Mouse (Mus musculus) lung, embryonic 14.5 days (tissue): ENCODE results near the gene Tmem44. TPM values are rescaled to one million over a fixed set of nuclear protein-coding genes. Genes with fewer than 3 reads are reported as not detected.

ENCODE experiments used
- ATAC-seq: fragments of 200-750 bp; cut with Nextera tagmentation; 2 replicates; pipeline ENCODE4 v1.8.0; 2017; ENCODE audit warnings: mild to moderate bottlenecking, moderate TSS enrichment, moderate library complexity; ENCODE audit not compliant: insufficient read depth
- DNase-seq: peaks from one replicate; pipeline ENCODE4 v3.0.0-alpha.2; 2015
- H3K27ac ChIP-seq: fragments of 300-500 bp; sonication (generic); 2 replicates; pipeline ENCODE4 v1.5.1; 2014; ENCODE audit warnings: low read depth, mild to moderate bottlenecking, moderate library complexity
- H3K27me3 ChIP-seq: fragments of 300-500 bp; sonication (generic); 2 replicates; pipeline ENCODE4 v1.6.1; 2014; ENCODE audit warnings: low read length, control low read depth; ENCODE audit not compliant: insufficient read depth
- H3K36me3 ChIP-seq: fragments of 300-500 bp; sonication (generic); 2 replicates; pipeline ENCODE4 v1.6.1; 2014; ENCODE audit warnings: control low read depth; ENCODE audit not compliant: insufficient read depth
- H3K4me1 ChIP-seq: fragments of 300-500 bp; sonication (generic); 2 replicates; pipeline ENCODE4 v1.6.1; 2014; ENCODE audit warnings: antibody characterized with exemption, control low read depth; ENCODE audit not compliant: insufficient read depth
- H3K4me2 ChIP-seq: fragments of 300-500 bp; sonication (generic); 2 replicates; pipeline ENCODE4 v1.6.1; 2014; ENCODE audit warnings: mild to moderate bottlenecking
- H3K4me3 ChIP-seq: fragments of 300-500 bp; sonication (generic); 2 replicates; pipeline ENCODE4 v1.5.1; 2014; ENCODE audit warnings: low read depth, low read length
- H3K9ac ChIP-seq: fragments of 300-500 bp; sonication (generic); 2 replicates; pipeline ENCODE4 v1.6.1; 2014
- H3K9me3 ChIP-seq: fragments of 300-500 bp; sonication (generic); 2 replicates; pipeline ENCODE4 v1.6.1; 2016; ENCODE audit warnings: low read depth, low read length, control low read depth
- CTCF ChIP-seq: IDR thresholded peaks from 2 replicates; pipeline ENCODE4 v1.5.1; 2016; ENCODE audit warnings: antibody characterized with exemption, low read depth
- WGBS: fragments of 180-500 bp; shearing (Covaris S2); extraction: QIAGEN DNeasy Blood & Tissue Kit; methylation state at CpG from one replicate; pipeline ENCODE4 v1.1.7; 2014; 5-methylcytosine and 5-hydroxymethylcytosine counted together
- polyA plus RNA-seq: library from polyadenylated mRNA; unstranded; fragments of >200 nt; fragmentation: Nextera tagmentation; extraction: Ambion mirVana; gene quantifications from 2 replicates; pipeline ENCODE4 v1.2.1, GENCODE M21; 2014

Tmem44 gene
- polyA plus RNA-seq, 1 experiment from 2014 or later, result 27.1 TPM

DNA sequence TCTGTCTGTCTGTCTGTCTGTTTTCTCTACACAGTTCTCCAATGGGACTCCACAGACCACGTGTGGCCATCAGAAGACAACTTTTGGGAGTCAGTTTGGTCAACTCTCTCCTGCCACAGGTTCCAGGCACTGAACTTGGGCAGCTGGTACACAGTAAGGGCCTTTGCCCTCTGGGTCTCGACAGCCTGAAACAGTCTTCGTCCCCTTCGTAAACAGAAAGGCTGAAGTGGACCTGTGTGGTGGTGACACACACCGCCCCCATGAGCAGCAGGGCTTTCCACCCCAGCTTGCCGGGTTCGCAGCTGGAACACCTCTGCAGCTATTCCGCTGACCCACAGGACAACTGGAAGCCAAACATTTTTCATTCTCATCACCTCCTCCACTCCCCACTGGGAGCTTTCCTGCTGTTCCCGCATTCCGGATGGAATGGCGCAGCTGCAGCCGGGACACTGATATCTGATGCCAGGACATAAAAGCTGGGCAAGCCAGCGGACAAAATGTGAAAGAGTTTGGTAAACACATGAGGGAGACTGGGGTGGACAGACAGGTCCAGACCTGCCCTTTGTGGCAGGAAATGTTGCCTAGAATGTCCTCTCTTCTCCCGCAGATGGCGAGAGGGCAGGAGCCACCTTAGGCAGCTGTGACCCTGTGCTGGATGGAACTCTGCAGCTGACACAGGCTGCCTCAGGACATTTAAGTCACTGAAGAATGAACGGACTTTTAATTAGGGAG, 51.4 kb downstream of the Tmem44 start:
- Histone ChIP-seq H3K4me1 (peaks cover 13% of the 10 kb centered on the region), H3K4me2 (peak overlapping the region; percentile 37; the same call in 1 of the 2 replicates), H3K9me3 (no peaks in the 10 kb centered on the region), H3K27ac (no peak overlapping the region), H3K36me3 (no peaks in the 10 kb centered on the region), H3K9ac (no peak overlapping the region), H3K27me3 (no peaks in the 10 kb centered on the region), H3K4me3 (no peak overlapping the region)
- ATAC-seq, result no peak
- DNase-seq, result peak; percentile 55
- WGBS, result 10% methylated on average over 16 of the region's 16 CpGs
- no peak for TF ChIP-seq CTCF

DNA sequence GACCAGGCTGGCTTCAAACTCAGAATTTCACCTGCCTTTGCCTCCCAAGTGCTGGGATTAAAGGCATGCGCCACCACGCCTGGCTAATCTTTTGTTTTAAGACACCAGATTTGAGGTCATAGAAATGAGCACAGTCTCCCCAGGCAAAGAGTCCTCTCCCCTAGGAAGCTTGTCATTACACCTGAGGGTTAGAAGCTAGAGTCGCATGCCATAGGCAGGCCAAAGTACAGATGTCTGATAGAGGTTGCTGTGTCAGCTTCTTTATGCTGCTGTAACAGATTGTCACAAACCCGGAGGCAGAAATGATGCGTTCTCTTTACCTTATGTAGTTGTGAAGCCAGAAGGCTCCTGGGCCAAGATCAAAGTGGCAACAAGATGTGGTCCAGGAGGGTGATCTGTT, 53.3 kb downstream of the Tmem44 start:
- Histone ChIP-seq H3K27ac (no peak overlapping the region), H3K9ac (no peak overlapping the region), H3K4me1 (peaks cover 12% of the 10 kb centered on the region), H3K4me3 (no peak overlapping the region), H3K9me3 (no peaks in the 10 kb centered on the region), H3K27me3 (no peaks in the 10 kb centered on the region), H3K4me2 (no peak overlapping the region), H3K36me3 (no peaks in the 10 kb centered on the region)
- WGBS, result 90% methylated on average over 5 of the region's 5 CpGs
- DNase-seq (no peak), ATAC-seq (no peak)
- TF ChIP-seq CTCF, result no peak

DNA sequence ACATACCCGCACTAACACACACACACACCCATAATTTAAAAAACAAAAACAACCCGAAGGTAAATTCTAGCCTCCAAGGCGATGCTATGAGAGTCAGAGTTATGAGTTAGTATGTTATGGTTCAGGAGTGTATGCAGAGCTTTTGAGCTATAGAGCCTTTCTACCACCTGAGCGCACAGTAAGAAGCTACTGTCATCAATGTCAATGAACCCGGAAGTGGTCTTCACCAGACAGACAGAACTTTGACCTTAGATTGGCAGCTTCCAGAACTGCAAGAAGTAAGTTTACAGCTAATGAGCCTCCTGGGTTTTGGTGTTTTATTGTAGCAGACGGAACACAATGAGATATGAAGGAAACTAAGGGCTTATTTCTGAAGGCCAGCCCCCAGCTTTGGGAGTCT, 55.8 kb downstream of the Tmem44 start:
- Histone ChIP-seq H3K4me1 (peaks cover 6% of the 10 kb centered on the region), H3K4me2 (no peak overlapping the region)
- 80% methylated on average over 6 of the region's 6 CpGs for WGBS

DNA sequence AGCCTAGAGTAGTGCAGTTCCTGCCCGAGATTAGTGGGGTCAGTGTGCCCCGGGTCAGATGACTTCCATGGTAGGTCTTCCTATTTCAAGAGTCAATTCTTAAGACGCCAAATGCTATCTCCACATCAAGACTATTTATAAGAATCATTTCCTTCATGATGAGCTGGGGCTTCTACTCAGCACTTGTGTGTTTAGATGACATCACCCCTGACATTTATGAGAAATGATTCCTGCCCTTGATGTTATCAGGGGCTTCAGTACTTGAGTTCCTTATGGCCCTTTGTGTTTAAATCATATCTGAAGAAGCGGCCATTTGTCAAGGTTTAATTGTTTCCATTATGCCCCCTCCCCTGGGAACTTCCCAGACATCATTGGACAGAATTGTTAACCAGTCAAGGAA, 58.9 kb downstream of the Tmem44 start:
- DNase-seq (peak; percentile 35), ATAC-seq (no peak)
- H3K4me3 ChIP-seq, result no peak overlapping the region
- H3K4me1 ChIP-seq, result no peaks in the 10 kb centered on the region
- H3K36me3 ChIP-seq, result no peaks in the 10 kb centered on the region
- no peaks in the 10 kb centered on the region for H3K9me3 ChIP-seq
- no peak for TF ChIP-seq CTCF
- H3K27me3 ChIP-seq, result no peaks in the 10 kb centered on the region
- H3K4me2 ChIP-seq, result no peak overlapping the region
- no peak overlapping the region for H3K9ac ChIP-seq
- WGBS, result 15% methylated on average over 4 of the region's 4 CpGs
- no peak overlapping the region for H3K27ac ChIP-seq

More for the DNA sequence above, 55.8 kb downstream of the Tmem44 start:
- ATAC-seq (no peak), DNase-seq (no peak)
- Histone ChIP-seq H3K36me3 (no peaks in the 10 kb centered on the region), H3K9ac (no peak overlapping the region), H3K27ac (no peak overlapping the region), H3K27me3 (no peaks in the 10 kb centered on the region), H3K4me3 (no peak overlapping the region), H3K9me3 (no peaks in the 10 kb centered on the region)
- TF ChIP-seq CTCF, result no peak

DNA sequence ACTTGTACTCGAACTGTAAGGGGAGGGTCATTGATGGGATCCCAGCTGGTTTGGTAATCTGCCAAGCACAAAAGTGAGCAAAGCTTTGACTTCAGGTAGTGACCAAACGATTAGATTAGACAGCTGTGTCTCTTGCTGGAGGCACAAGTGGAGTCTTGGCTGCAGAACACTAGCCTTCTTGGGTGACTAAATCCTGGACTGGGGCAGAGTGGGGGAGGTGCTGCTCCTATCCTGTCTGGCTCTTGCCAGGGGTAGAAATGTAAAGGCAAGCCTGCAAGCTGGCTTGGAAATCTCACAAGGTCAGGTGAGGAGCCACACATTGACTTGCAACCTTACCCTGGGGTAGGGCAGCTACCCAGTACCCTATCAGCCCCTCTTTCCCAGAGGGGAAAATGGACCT, 59.9 kb downstream of the Tmem44 start:
- Histone ChIP-seq H3K4me3 (no peak overlapping the region), H3K9ac (no peak overlapping the region), H3K4me1 (no peaks in the 10 kb centered on the region), H3K4me2 (no peak overlapping the region), H3K9me3 (no peaks in the 10 kb centered on the region), H3K27ac (no peak overlapping the region), H3K36me3 (no peaks in the 10 kb centered on the region), H3K27me3 (no peaks in the 10 kb centered on the region)
- ATAC-seq (no peak), DNase-seq (no peak)
- 47% methylated on average over 2 of the region's 2 CpGs for WGBS
- TF ChIP-seq CTCF, result no peak

DNA sequence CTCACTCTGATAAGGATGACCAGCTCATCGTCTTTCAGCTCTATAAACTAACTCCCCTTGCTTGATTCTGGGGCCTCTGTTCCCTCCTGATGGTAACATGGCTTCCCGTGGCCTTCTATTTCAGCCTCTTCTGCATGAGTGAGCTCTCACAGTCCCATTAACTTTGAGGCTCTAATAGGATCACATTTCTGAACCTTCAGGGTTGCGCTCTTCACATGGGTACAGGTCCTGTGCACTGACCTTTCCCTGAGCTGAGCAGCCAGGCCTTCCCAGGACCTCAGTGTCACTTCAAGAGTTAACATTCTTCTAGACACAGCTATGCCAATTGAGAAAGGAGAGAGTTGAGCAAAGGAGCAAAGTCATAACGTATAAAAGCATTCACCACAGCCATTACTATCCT, 60.3 kb downstream of the Tmem44 start:
- H3K27ac ChIP-seq, result no peak overlapping the region
- 57% methylated on average over 4 of the region's 4 CpGs for WGBS
- no peaks in the 10 kb centered on the region for H3K4me1 ChIP-seq
- no peak for TF ChIP-seq CTCF
- H3K4me2 ChIP-seq, result no peak overlapping the region
- H3K9me3 ChIP-seq, result no peaks in the 10 kb centered on the region
- H3K9ac ChIP-seq, result no peak overlapping the region
- H3K4me3 ChIP-seq, result no peak overlapping the region
- no peak for DNase-seq
- H3K36me3 ChIP-seq, result no peaks in the 10 kb centered on the region
- ATAC-seq, result no peak
- H3K27me3 ChIP-seq, result no peaks in the 10 kb centered on the region

DNA sequence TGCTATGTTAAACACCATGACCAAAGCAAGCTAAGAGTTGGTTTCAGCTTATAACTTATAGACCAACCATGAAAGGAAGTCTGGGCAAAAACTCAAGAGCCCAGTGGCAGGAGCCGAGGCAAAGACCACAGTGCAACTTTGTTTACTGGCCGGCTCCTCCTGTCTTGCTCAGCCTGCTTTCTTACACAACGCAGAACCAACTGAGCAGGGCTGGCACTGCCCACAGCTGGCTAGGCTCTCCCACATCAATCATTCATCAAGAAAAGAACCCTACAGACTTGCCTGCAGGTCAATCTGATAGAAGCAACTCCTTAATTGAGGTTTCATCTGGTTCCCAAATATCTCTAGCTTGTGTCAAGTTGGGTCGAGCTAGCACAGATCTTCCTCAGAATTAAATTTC, 61.0 kb downstream of the Tmem44 start:
- Histone ChIP-seq H3K9me3 (no peaks in the 10 kb centered on the region), H3K27ac (no peak overlapping the region), H3K36me3 (no peaks in the 10 kb centered on the region), H3K4me2 (no peak overlapping the region), H3K27me3 (no peaks in the 10 kb centered on the region), H3K9ac (no peak overlapping the region), H3K4me3 (no peak overlapping the region), H3K4me1 (no peaks in the 10 kb centered on the region)
- ATAC-seq (no peak), DNase-seq (no peak)
- no peak for TF ChIP-seq CTCF
- WGBS, result 54% methylated on average over 4 of the region's 4 CpGs
